Mouse (Mus musculus) adrenal gland (tissue): ENCODE measurements around the gene Rnf220.

Experiments used
- intact Hi-C: fragments of 180-260 bp; cut with DNase I; formaldehyde crosslinking; loops from one replicate; pipeline ENCODE4 v1.15.1; 2025

Gene Rnf220

GRCm38 (mm10) chr4:117381846-117382245 lies 115.0 kb downstream of the Rnf220 start:
- intact Hi-C loops, result no loop called here

GRCm38 (mm10) chr4:117380558-117380935 lies 116.3 kb downstream of the Rnf220 start:
- intact Hi-C loops, result no loop called here

GRCm38 (mm10) chr4:117379803-117380557 lies 116.9 kb downstream of the Rnf220 start:
- intact Hi-C loops, result no loop called here

- intact Hi-C loops, result no loop called here
These were observed 122.7 kb downstream of the Rnf220 start for GRCm38 (mm10) chr4:117374078-117374540.

- intact Hi-C loops, result no loop called here
These were observed 123.4 kb downstream of the Rnf220 start for GRCm38 (mm10) chr4:117373324-117374077.

GRCm38 (mm10) chr4:117371896-117372295 lies 125.0 kb downstream of the Rnf220 start:
- intact Hi-C loops, result no loop called here

GRCm38 (mm10) chr4:117370354-117370753 lies 126.5 kb downstream of the Rnf220 start:
- intact Hi-C loops, result no loop called here

- intact Hi-C loops, result no loop called here
These were observed 127.3 kb downstream of the Rnf220 start for GRCm38 (mm10) chr4:117369571-117369970.

GRCm38 (mm10) chr4:117367365-117367764 lies 129.5 kb downstream of the Rnf220 start:
- intact Hi-C loops, result no loop called here

GRCm38 (mm10) chr4:117362085-117362484 lies 134.8 kb downstream of the Rnf220 start:
- intact Hi-C loops, result no loop called here

GRCm38 (mm10) chr4:117361558-117361873 lies 135.3 kb downstream of the Rnf220 start:
- intact Hi-C loops, result no loop called here

- intact Hi-C loops, result no loop called here
These were observed 135.9 kb downstream of the Rnf220 start for GRCm38 (mm10) chr4:117360713-117361557.

- intact Hi-C loops, result no loop called here
These were observed 137.0 kb downstream of the Rnf220 start for GRCm38 (mm10) chr4:117359803-117360382.

GRCm38 (mm10) chr4:117357917-117358316 lies 138.9 kb downstream of the Rnf220 start:
- intact Hi-C loops, result no loop called here

GRCm38 (mm10) chr4:117357104-117357503 lies 139.7 kb downstream of the Rnf220 start:
- intact Hi-C loops, result no loop called here

GRCm38 (mm10) chr4:117356223-117356622 lies 140.6 kb downstream of the Rnf220 start:
- intact Hi-C loops, result no loop called here

- intact Hi-C loops, result no loop called here
These were observed 142.2 kb downstream of the Rnf220 start for GRCm38 (mm10) chr4:117354651-117355050.

GRCm38 (mm10) chr4:117352957-117353356 lies 143.9 kb downstream of the Rnf220 start:
- intact Hi-C loops, result no loop called here

GRCm38 (mm10) chr4:117352071-117352470 lies 144.8 kb downstream of the Rnf220 start:
- intact Hi-C loops, result no loop called here

GRCm38 (mm10) chr4:117350139-117350693 lies 146.6 kb downstream of the Rnf220 start:
- intact Hi-C loops, result no loop called here

- intact Hi-C loops, result no loop called here
These were observed 147.5 kb downstream of the Rnf220 start for GRCm38 (mm10) chr4:117349327-117349726.
